Mouse (Mus musculus): ENCODE measurements around the gene Zc4h2.

The Zc4h2 gene

DNA sequence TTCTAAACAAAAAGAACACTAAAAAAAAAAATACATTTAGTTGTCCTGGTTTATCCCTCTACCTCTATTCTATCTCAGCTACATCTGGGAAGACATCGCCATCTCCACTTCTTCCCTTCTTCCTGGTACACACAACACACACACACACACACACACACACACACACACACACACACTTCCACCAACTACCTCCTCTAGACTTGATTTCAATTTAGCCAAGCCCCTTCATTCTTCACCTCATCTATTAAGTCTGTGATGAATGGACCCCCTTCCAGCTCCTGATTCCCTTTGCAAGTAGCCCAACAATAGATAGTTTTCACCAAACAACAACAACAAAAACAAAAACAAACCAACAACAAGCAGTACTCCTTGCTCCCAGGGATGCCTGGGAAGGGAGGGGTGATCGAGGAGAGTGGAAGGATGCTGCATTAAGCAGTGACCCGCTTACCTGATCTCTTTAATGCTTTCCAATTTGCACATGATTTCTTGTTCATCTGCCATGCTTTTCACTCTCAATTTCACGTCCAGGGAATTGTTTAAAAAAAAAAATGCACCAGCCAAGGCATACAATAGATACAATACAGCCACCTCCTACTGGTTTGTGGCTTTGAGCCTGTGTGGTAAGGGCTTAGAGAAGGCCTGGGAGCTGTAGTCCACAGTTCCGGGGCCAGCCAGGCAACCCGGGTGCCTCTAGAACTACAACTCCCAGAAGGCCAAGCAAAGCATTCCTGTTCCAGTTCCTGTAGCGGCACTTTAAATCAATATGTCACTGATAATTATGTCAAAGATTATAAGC, at the start of gene Zc4h2:
TSS of gene Zc4h2 (minus strand) at position 706 of the 796 bp plus-strand sequence.
- in situ Hi-C loops (cut with MboI, MseI): loop anchor here in 1 of 2 experiments (25.0 kb wide), 1 partner anchor 771 kb away; no protein-coding TSS in a partner anchor

DNA sequence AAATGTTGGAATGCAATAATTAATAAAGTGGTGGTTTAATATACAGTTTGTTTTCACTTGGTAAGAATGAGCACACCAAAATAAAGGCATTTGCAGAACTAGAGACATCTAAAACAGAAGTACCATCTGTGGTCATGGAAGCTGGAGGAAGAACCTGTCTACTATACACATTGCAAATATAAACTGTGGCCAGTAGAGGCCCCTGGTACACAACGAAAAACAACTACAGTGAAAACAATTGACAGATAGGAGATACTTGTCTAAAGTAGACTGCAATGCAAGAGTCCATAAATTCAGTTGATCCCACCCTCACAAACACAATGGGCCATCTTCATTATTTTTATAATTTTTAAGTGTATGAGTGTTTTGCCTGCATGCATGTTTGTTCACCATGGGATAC, 28.8 kb upstream of the Zc4h2 start:
- in situ Hi-C loops (cut with MboI, MseI): no loop called here

DNA sequence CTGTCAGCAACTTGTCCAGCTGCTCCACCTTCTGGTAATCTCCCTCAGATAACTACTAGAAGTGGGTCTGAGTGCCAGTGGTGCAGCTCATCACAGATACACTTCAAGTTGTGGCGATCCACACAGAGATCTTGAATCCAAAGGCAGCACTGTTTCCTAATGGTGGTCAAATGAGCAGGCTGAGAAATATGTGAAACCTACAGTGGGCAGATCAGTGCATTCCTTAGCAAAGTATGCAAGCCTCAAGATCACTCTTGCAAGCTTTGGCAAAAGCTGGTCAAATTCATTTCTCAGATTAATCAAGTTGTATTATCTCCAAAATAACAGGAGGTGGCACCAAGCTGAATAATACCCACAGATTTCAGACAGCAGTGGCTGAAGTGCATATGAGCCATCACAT, 23.9 kb upstream of the Zc4h2 start:
- in situ Hi-C loops (cut with MboI, MseI): no loop called here

DNA sequence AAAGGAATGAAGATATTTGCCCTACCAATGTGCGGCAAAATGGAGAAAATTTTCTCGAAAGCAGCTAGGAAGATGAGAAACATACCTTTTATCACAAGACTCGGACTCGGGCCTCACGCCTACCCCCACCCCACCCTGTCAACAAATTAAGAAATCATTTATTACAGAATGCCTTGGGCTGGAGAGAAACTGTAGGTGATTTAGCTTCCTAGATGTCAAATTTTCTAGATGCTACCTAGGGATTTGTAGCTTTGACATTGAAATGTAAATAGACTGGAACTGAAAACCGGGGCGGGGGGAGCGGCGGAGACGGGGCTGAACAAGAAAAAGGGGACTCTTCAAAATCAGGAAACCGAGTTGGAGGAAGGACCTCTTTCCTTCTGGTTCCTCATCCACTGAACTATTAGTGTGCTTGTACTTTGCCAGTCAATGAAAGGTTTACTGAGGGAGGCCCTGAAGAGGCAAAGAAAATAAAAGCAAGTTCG, 333 bp upstream of the Zc4h2 start:
- in situ Hi-C loops (cut with MboI, MseI): loop anchor here in 1 of 2 experiments (25.0 kb wide), 1 partner anchor 771 kb away; no protein-coding TSS in a partner anchor

DNA sequence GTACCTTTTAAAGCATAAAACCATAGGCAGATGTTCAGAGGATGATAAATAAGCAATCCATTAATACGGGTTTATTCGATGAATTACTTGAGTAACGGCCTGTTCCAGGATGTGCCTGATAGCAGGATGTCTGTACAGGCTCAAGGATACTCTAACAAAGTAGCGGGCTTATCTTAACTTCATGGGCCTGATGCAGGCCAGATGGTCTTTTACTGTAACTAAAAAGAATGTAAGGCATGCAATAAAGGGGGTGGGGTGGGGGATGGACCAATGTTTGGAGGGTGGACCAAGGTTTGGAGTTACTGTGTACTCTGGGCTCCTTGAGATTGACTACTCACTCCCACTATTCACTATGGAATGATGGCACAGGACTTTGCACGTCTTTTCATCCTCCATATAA, 57.7 kb downstream of the Zc4h2 start:
- in situ Hi-C loops (cut with MboI, MseI): no loop called here
